Comparison of ENCODE assay signal across 8 mouse cellular contexts in the genomic region with DNA sequence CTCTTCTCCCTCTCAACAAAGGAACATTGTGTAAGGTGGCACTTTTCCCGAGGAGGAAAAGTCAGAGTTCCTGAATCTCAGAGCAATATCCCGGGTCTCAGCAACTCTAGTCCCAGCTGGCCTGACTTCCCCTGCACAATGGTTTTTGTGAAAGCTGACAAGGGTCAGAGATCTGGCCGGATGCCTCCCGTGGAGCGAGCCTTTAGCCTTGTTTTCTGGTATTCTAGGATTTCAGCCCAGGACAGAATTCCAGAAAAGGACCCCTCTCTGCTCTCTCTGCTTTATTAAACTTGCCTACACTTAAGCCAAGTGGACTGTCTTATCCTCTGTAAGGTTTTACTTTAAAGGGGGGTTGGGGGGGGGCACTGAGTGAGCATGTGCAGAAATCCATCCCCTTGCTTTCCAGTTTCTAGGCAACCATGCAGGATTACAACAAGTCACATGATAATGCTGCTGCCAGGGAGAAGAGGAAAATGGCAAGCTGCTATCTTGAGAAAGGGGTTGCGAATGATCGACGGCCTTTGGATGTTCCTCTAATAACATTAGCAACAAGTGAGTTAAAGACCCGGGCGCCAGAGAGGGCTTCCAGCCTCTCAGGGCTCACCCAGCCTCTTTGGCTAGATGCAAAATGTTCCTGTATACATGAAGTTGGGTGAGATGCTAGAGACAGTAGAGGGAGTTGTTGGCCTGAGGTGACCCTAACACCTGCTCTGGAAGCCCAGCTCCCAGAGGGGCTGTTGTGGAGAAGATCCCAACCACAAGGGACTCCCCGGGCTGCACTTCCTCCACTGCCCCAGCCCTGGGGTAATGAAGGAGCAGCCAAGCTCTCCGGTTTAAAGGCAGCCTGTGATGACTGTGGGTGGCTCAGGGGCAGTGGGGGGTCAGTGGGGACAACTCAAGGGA. TPM values are rescaled to one million over a fixed set of nuclear protein-coding genes. Genes with fewer than 3 reads are reported as not detected.
DNase-seq lines count a peak whose midpoint lies in the region; ATAC-seq and TF ChIP-seq lines count a peak whose summit lies in the region.

No protein-coding gene starts in this region.

- H3K36me3 ChIP-seq in lung, postnatal 0 days (ENCODE audit: insufficient read depth, low read length): no peaks in the 10 kb centered on the region
- H3K36me3 ChIP-seq in forebrain, embryonic 14.5 days (ENCODE audit: control insufficient read depth, insufficient read depth, low read length): no peaks in the 10 kb centered on the region
- no peaks in the 10 kb centered on the region for H3K36me3 ChIP-seq in kidney, embryonic 15.5 days
- no peaks in the 10 kb centered on the region for H3K36me3 ChIP-seq in neural tube, embryonic 13.5 days

- H3K9ac ChIP-seq in lung, postnatal 0 days (replicated peaks; ENCODE audit: low read depth): no peak overlapping the region
- no peak overlapping the region for H3K9ac ChIP-seq in forebrain, embryonic 14.5 days (ENCODE audit: low read length)
- H3K9ac ChIP-seq in kidney, embryonic 15.5 days: no peak overlapping the region
- H3K9ac ChIP-seq in neural tube, embryonic 13.5 days: peak overlapping the region; percentile 38; the same call in 1 of the 2 replicates

- H3K4me3 ChIP-seq in lung, postnatal 0 days (ENCODE audit: low read depth, low read length): no peak overlapping the region
- no peak overlapping the region for H3K4me3 ChIP-seq in forebrain, embryonic 14.5 days (ENCODE audit: low read depth, low read length)
- H3K4me3 ChIP-seq in kidney, embryonic 15.5 days (replicated peaks): no peak overlapping the region
- H3K4me3 ChIP-seq in neural tube, embryonic 13.5 days: no peak overlapping the region

- no peaks in the 10 kb centered on the region for H3K9me3 ChIP-seq in lung, postnatal 0 days (ENCODE audit: low read length)
- 0 out of 2 replicates have a peak, but pooled peaks cover 2% of the 10 kb centered on the region for H3K9me3 ChIP-seq in forebrain, embryonic 14.5 days (replicated peaks; ENCODE audit: control insufficient read depth, low read length)
- no peaks in the 10 kb centered on the region for H3K9me3 ChIP-seq in kidney, embryonic 15.5 days (replicated peaks)
- H3K9me3 ChIP-seq in neural tube, embryonic 13.5 days: peaks cover 5% of the 10 kb centered on the region; the same call in 1 of the 2 replicates

- H3K4me2 ChIP-seq in lung, postnatal 0 days (replicated peaks; ENCODE audit: low read depth, low read length): no peak overlapping the region
- peak overlapping the region; percentile 28 for H3K4me2 ChIP-seq in forebrain, embryonic 14.5 days (ENCODE audit: low read length)
- peak overlapping the region; percentile 19; the same call in 1 of the 2 replicates for H3K4me2 ChIP-seq in kidney, embryonic 15.5 days
- H3K4me2 ChIP-seq in neural tube, embryonic 13.5 days: peak overlapping the region; percentile 34

- peak overlapping the region; percentile 32; the same call in 1 of the 2 replicates for H3K27ac ChIP-seq in lung, postnatal 0 days (ENCODE audit: low read length)
- H3K27ac ChIP-seq in forebrain, embryonic 14.5 days (ENCODE audit: low read depth, low read length): peak overlapping the region; percentile 54
- H3K27ac ChIP-seq in kidney, embryonic 15.5 days: peak overlapping the region; percentile 76
- peak overlapping the region; percentile 56 for H3K27ac ChIP-seq in neural tube, embryonic 13.5 days (replicated peaks)

- no peak for TF ChIP-seq CTCF in lung, postnatal 0 days (IDR thresholded peaks at IDR 0.05)

- WGBS in lung, postnatal 0 days: 19% methylated on average over 12 of the region's 12 CpGs
- WGBS in forebrain, embryonic 14.5 days: 10% methylated on average over 12 of the region's 12 CpGs
- WGBS in kidney, embryonic 15.5 days: 18% methylated on average over 12 of the region's 12 CpGs
- 10% methylated on average over 12 of the region's 12 CpGs for WGBS in neural tube, embryonic 13.5 days

- H3K27me3 ChIP-seq in lung, postnatal 0 days (replicated peaks; ENCODE audit: insufficient read depth, low read length): no peaks in the 10 kb centered on the region
- H3K27me3 ChIP-seq in forebrain, embryonic 14.5 days (replicated peaks; ENCODE audit: control insufficient read depth, insufficient read depth, low read length): no peaks in the 10 kb centered on the region
- H3K27me3 ChIP-seq in kidney, embryonic 15.5 days: no peaks in the 10 kb centered on the region
- no peaks in the 10 kb centered on the region for H3K27me3 ChIP-seq in neural tube, embryonic 13.5 days

- no peak; the same call in 1 of the 2 replicates for ATAC-seq in lung, postnatal 0 days
- no peak for ATAC-seq in forebrain, embryonic 14.5 days
- no peak for ATAC-seq in kidney, embryonic 15.5 days (replicated peaks; ENCODE audit: low FRiP score)
- ATAC-seq in neural tube, embryonic 13.5 days (ENCODE audit: low read depth): no peak

- no peak for TF ChIP-seq EP300 in lung, postnatal 0 days (IDR thresholded peaks at IDR 0.05)

- DNase-seq in lung, postnatal 0 days (ENCODE audit: low spot score): peak; percentile 76
- no peak for DNase-seq in lung, adult 18-20 months
- peak; percentile 77 for DNase-seq in forebrain, embryonic 14.5 days (ENCODE audit: low spot score)
- DNase-seq in adrenal gland, postnatal 14 days: no peak
- no peak for DNase-seq in thymus, postnatal 4 days
- DNase-seq in frontal cortex, postnatal 10 days (ENCODE audit: low spot score in 2 of 2): no peak

- H3K4me1 ChIP-seq in lung, postnatal 0 days (ENCODE audit: insufficient read depth, low read depth, low read length): no peaks in the 10 kb centered on the region; the same call in 1 of the 2 replicates
- peaks cover 10% of the 10 kb centered on the region for H3K4me1 ChIP-seq in forebrain, embryonic 14.5 days (ENCODE audit: control insufficient read depth, insufficient read depth, low read length)
- H3K4me1 ChIP-seq in kidney, embryonic 15.5 days: peaks cover 33% of the 10 kb centered on the region
- peaks cover 24% of the 10 kb centered on the region for H3K4me1 ChIP-seq in neural tube, embryonic 13.5 days (replicated peaks)

RNA-seq across cellular contexts. Expression of a gene that starts 2.5 kb away (rescaled TPM):
- 10.4 and 11.0 TPM in 2 replicates for polyA plus RNA-seq in lung, postnatal 0 days (2015; fragmentation: Nextera tagmentation; extraction: Ambion mirVana)
- polyA plus RNA-seq in forebrain, embryonic 14.5 days (2014; fragmentation: Nextera tagmentation; extraction: Ambion mirVana): 7.8 and 9.4 TPM in 2 replicates
- polyA plus RNA-seq in kidney, embryonic 15.5 days (2015; fragmentation: Nextera tagmentation; extraction: Ambion mirVana): 5.8 and 7.0 TPM in 2 replicates
- 8.8 and 10.6 TPM in 2 replicates for polyA plus RNA-seq in neural tube, embryonic 13.5 days (2015; fragmentation: Nextera tagmentation; extraction: Ambion mirVana)
- total RNA-seq in adrenal gland, postnatal 14 days (2021): 31.7 and 43.0 TPM in 2 replicates

Comparison
In these comparisons a context has a peak if more than half of its experiments do, and no peak if none do; other contexts are left out.
1. DNase-seq: peak in lung, postnatal 0 days (single experiment) and forebrain, embryonic 14.5 days (single experiment); none in lung, adult 18-20 months (0 of 2), adrenal gland, postnatal 14 days (single experiment), thymus, postnatal 4 days (single experiment) and frontal cortex, postnatal 10 days (0 of 2).
2. Peak in every context shown above with its lines, with median percentiles within 50 percentile points of each other: H3K27ac ChIP-seq.